Mouse (Mus musculus) thymus, adult 18-20 months (tissue): ENCODE results near the gene Ift43.

Experiments used
- DNase-seq, 2 experiments: peaks; one replicate each; pipeline ENCODE4 v3.0.0; 2022; ENCODE audit warnings: mixed read lengths in 2 of 2

Gene Ift43

DNA sequence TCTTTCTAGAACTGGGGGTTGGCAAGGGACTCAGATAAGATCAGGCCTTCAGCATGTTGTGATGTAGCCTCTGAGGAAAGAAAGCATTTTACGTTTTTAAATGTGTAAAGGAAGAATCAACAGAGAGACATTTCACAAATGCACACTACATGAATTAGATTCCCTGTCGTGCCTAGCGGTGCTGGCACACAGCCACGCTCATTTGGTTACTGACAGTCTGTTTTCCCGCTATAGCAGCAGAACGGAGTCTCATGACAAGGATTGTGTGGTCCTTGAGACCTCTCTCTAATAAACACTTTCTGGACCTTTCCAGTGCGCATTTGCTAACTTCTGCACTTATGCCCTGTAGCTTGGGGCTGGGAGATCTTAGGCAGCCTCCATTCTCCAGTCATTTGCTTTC is 96.9 kb downstream of the Ift43 start:
- DNase-seq, result no peak

DNA sequence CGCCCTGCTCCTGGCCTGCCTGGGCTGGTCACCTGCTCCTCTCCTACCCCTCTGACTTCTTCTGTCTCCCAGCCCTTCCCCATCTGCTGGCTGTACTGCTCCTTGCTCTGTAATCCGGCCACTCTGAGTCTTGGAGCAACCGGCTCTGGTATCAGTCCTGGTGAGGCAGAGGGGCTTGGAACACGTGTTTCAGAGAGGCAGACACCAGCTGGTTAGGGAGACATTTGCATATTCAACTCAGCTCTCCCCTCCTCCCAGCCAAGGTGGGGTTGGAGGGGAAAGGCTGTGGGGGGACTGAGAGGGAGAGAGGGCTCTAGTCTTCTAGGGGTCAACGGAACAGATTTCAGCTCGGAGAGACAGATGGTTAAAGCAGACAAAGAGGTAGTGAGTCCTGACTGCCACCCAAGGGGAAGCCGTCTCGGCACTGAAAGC is 99.0 kb downstream of the Ift43 start:
- DNase-seq, result no peak

DNA sequence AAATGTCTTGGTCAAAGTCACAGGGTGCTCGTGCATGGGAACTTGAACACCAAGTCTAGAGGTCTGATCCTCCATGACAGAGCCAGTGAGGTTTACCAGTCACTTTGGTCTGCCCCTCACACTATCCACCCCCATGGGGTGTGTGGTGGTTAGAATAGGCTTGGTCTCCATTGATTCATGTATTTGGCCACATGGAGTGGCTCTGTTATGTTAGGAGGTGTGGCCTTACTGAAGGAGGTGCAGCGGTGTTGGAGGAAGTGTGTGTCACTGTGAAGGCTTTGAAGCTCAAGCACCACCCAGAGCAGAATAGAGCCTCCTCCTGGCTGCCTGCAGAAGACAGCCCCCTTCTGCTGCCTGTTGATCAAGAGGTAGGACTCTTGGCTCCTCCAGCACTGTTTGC is 99.5 kb downstream of the Ift43 start:
- no peak for DNase-seq

DNA sequence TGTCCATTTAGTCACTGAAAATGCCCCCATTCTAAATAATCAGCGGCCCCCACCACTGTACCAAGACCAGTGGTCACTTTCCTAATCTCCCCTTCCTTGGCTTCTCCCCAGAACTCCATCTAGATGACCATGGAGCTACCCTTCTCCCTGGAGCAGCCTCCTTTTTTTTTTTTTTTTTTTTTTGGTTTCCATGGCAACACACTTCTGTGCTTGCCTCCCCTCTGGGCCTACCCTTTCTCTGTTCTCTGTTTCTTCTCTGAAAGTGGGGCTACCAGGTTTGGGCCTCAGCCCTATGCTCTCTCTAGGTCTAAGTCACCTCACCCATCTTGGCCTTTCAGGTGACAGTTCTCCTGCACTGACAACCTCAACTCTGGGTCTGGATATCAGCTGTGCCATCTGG is 100.1 kb downstream of the Ift43 start:
- no peak for DNase-seq

DNA sequence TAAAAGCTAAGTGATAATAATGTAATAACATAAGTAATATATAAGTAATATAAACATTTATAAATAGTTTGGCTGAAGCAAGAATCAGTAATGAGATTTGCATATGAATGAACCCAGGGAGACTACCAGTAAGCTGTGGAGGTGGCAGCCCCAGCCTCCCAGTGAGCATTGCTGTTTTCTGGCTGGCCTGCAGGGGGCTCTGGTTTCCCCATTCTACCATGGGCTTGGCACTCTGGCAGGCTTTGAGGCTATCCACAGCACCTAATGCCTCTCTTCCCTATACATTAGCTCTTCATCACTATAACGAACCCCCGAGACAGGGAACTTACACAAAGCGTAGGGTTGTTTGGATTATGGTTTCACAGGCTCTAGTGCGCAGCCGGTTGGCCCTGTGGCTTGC is 105.8 kb downstream of the Ift43 start:
- DNase-seq, result no peak

DNA sequence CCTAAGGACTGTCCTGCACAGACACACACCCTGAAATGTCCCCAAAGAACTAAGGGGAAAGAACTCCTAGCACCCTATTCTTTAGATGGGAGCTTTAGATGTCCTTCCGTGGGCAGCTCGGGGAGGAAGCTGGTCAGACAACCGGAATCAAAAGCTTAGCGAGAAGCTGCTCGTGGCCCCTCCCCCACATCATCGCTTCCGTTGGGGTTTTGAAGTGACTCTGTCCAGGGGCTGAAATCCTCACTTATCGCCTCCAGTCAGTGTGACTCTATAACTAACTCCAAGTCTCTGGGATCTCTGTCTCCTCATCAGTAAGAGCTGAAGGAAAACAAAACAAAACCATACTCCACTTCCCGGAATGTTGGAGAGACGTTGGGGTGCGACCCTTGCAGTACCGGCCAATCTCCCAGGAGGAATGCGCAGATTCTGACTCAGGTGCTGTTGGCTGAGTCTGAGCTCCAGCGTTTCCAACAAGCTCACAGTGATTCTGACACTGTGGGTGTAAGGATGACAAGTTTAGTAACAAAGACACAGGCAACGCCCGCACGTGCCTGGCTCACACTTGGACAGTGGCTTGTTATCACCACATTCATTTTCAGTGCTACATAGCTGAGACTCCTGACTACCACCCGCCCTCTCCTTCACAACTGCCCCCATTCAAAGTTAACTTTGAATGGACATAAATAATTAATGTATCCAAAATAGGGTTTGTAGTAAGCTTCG is 107.4 kb downstream of the Ift43 start:
- no peak for DNase-seq

DNA sequence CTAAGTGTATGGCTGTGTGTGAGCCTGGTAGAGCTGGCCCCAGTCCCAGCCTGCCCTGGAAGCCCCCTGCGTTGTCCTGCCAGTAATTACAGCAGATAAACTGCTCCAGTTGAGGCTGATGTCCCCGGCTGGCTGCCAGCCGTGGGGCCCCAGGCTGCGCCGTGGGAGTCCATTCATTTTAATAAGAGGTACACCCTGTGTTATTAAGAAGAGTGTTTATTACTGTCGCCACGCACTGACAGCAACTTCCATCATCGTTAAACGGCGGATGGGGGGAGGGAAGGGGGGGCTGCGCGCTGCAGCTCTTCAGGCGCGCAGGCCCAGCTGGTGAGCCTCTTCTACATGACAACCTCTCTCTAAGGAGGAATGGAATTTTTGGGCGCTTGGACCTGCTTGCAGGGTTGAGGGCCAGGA is 109.7 kb downstream of the Ift43 start:
- no peak for DNase-seq

DNA sequence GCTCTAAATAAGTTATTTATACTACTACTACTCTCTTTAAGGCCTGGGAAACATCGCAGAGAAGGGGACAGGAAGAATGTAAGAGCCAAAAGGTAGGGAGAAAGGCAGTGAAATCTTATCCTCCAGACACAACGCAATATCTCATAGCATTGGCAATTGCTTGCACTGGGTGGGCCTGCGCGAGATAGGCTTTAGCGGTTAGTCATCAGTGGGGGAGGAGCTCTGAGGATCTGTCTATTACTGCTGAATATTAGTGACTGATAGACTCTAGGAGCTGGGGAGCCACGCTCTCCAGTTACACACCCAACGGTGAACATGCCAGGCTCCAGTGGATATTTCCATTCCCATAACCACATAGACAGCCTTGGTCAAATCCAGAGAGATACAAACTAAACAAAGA is 114.6 kb downstream of the Ift43 start:
- DNase-seq, result no peak

DNA sequence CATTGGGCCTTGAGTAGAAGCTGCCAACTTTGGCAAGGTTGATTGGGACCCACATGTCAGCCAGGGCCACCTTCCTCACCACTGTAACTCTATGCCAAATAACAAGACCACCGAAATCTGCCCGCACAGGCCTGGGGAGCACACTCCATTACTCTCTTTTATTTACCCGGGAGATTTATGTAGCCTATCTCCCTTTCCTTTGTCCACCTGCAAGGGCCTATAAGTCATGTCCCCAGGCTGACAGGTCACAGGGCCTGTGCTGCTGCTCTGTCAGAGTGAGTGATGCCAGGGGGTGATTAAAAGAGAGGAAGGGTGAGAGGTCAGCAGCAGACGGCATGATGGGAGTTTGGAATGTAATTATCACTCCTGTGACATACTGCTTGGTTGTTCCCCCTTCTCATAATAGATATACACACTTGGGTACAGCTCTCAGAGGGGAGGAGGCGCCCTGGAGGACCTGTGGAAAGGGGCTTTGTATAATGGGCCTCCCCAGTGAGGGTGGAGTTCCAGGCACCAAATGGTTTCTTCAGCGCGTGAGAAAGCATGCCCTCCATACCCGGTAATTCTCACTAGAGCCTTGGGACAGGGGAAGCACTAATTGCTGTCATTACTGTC is 121.2 kb downstream of the Ift43 start:
- no peak for DNase-seq

DNA sequence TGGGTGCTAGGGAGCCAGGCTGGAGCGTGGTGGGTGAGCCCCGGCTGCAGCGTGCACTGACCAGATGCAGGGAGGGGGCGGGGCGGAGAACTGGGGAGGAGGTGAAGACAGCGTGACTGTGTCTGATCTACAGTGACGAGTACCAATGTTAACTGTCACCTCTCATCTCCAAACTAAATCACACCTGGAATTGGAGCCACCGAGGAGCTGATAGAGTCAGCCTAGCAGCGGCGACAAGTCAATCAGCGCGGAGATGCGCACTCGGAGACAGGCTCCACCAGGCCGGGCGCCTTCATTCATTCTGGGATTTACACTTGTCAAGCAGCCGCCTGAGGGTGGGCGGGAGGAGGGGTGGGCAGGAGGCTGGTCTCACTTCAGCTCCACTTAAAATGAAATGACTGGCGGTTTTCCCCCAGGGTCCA is 128.8 kb downstream of the Ift43 start:
- DNase-seq, result no peak
